Mouse (Mus musculus) kidney, postnatal 0 days (tissue): ENCODE data around the gene Ager. TPM values are rescaled to one million over a fixed set of nuclear protein-coding genes. Genes with fewer than 3 reads are reported as not detected.

Source experiments
- ATAC-seq: fragments of 200-750 bp; cut with Nextera tagmentation; replicated peaks from 2 replicates; pipeline ENCODE4 v1.8.0; 2017; ENCODE audit warnings: low read depth, moderate number of reproducible peaks, moderate TSS enrichment, moderate library complexity; ENCODE audit not compliant: low FRiP score
- DNase-seq: peaks from one replicate; pipeline ENCODE4 v3.0.0-alpha.2; 2016; ENCODE audit warnings: low spot score
- H3K27ac ChIP-seq: fragments of 300-500 bp; sonication (generic); 2 replicates; pipeline ENCODE4 v1.5.1; 2014; ENCODE audit warnings: mild to moderate bottlenecking
- H3K27me3 ChIP-seq: fragments of 300-500 bp; sonication (generic); 2 replicates; pipeline ENCODE4 v1.6.1; 2014; ENCODE audit warnings: low read length, mixed read lengths; ENCODE audit not compliant: insufficient read depth
- H3K36me3 ChIP-seq: fragments of 300-500 bp; sonication (generic); 2 replicates; pipeline ENCODE4 v1.6.1; 2014; ENCODE audit warnings: low read length, mixed read lengths; ENCODE audit not compliant: insufficient read depth
- H3K4me1 ChIP-seq: fragments of 300-500 bp; sonication (generic); replicated peaks from 2 replicates; pipeline ENCODE4 v1.6.1; 2014; ENCODE audit warnings: antibody characterized with exemption, low read length, mixed read lengths; ENCODE audit not compliant: insufficient read depth
- H3K4me2 ChIP-seq: fragments of 300-500 bp; sonication (generic); 2 replicates; pipeline ENCODE4 v1.6.1; 2014; ENCODE audit warnings: mild to moderate bottlenecking, low read length, moderate library complexity, mixed read lengths
- H3K4me3 ChIP-seq: fragments of 300-500 bp; sonication (generic); replicated peaks from 2 replicates; pipeline ENCODE4 v1.5.1; 2014; ENCODE audit warnings: low read depth, low read length
- H3K9ac ChIP-seq: fragments of 300-500 bp; sonication (generic); 2 replicates; pipeline ENCODE4 v1.6.1; 2014; ENCODE audit warnings: low read depth, low read length
- H3K9me3 ChIP-seq: fragments of 300-500 bp; sonication (generic); replicated peaks from 2 replicates; pipeline ENCODE4 v1.6.1; 2016; ENCODE audit warnings: low read length, inconsistent platforms, mixed read lengths
- CTCF ChIP-seq: IDR thresholded peaks from 2 replicates; pipeline ENCODE4 v1.5.1; 2016; ENCODE audit warnings: antibody characterized with exemption, low read depth, mild to moderate bottlenecking, moderate library complexity
- WGBS: fragments of 180-500 bp; shearing (Covaris S2); extraction: QIAGEN DNeasy Blood & Tissue Kit; methylation state at CpG from one replicate; pipeline ENCODE4 v1.1.7; 2014; 5-methylcytosine and 5-hydroxymethylcytosine counted together
- polyA plus RNA-seq: library from polyadenylated mRNA; unstranded; fragments of >200 nt; fragmentation: Nextera tagmentation; extraction: Ambion mirVana; gene quantifications from 2 replicates; pipeline ENCODE4 v1.2.1, GENCODE M21; 2015

Ager gene
- polyA plus RNA-seq, 1 experiment from 2014 or later: 7.4 TPM

DNA sequence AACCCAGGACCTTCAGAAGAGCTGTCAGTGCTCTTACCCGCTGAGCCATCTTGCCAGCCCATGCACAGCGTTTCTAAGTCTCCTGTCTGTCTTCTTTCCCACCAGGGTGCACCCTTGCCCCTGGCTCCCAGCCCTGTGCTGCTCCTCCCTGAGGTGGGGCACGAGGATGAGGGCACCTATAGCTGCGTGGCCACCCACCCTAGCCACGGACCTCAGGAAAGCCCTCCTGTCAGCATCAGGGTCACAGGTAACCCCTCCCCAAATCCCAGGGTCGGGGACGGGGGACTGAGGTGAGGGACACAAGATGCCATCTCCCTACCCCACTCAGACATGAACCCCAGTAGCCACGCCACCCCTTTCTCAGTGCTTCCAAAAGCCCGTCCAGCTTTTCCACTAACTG lies 2.2 kb downstream of the Ager start:
- Histone ChIP-seq H3K27me3 (no peaks in the 10 kb centered on the region), H3K36me3 (peaks cover 12% of the 10 kb centered on the region), H3K4me3 (no peak overlapping the region), H3K9ac (no peak overlapping the region), H3K4me2 (no peak overlapping the region), H3K27ac (no peak overlapping the region), H3K4me1 (peaks cover 15% of the 10 kb centered on the region), H3K9me3 (no peaks in the 10 kb centered on the region)
- DNase-seq (no peak), ATAC-seq (no peak)
- TF ChIP-seq CTCF: no peak
- WGBS: 83% methylated on average over 9 of the region's 9 CpGs

DNA sequence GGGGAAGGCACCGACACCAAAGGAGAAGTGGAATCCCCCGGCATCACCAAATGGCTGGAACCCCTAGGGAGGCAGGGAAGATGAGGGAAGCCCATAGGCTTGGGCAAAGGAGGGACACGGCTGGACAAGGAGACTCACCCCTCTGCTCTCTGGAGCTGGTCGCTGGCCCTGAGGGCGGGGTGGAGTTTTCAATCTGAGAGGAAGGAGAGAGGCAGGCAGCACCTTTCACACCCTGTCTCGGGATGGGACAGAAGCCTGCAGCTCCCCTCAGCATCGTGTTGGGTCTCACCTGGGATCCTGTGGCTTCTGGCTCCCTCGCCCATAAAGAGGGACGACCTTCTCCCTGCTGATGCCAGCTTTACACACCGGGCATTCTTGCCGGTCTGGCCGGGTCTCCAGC lies 4.1 kb downstream of the Ager start:
- no peak for TF ChIP-seq CTCF
- Histone ChIP-seq H3K9me3 (no peaks in the 10 kb centered on the region), H3K4me1 (peaks cover 20% of the 10 kb centered on the region), H3K27me3 (no peaks in the 10 kb centered on the region), H3K4me3 (no peak overlapping the region), H3K4me2 (peak overlapping the region; percentile 84), H3K36me3 (peaks cover 9% of the 10 kb centered on the region), H3K9ac (no peak overlapping the region), H3K27ac (no peak overlapping the region)
- DNase-seq (no peak), ATAC-seq (no peak)
- 89% methylated on average over 12 of the region's 12 CpGs for WGBS

GRCm38 (mm10) chr17:34603375-34604060 lies 5.9 kb downstream of the Ager start, which contains the start of gene Rnf5:
Rnf5 (minus strand) TSS chr17:34603690.
- Histone ChIP-seq H3K27me3 (no peaks in the 10 kb centered on the region), H3K4me2 (peak within 1 kb of the TSS; percentile 92), H3K9me3 (no peaks in the 10 kb centered on the region), H3K36me3 (peaks cover 9% of the 10 kb centered on the region), H3K27ac (peak within 1 kb of the TSS; percentile 89), H3K9ac (peak within 1 kb of the TSS; percentile 71), H3K4me1 (peaks cover 17% of the 10 kb centered on the region), H3K4me3 (peak within 1 kb of the TSS; percentile 49)
- TF ChIP-seq CTCF: no peak
- DNase-seq (peak; percentile 100), ATAC-seq (peak; percentile 93)
- WGBS: under 1% methylated on average over 30 of the region's 30 CpGs

DNA sequence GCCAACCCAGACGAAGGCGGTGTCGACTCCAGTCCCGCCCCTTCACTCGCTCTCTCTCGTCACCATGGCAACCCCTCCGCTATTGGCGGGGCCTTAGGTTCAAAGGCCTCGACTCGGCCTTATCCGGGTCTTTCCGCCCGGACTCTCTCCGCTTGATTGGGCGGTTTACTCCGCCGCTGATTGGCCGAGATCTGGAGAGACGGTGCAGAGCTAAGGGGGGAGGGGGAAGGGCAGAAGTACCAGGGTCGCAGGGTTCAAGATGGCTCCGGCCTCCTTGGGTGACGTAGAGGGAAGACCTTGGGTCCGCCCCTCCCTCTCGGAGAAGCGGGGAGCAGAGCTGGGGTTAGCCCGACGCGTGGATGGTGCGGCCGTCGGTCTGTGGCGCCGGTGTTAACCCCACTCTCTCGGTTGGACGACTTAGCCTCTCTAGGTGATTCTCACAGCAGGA lies 6.4 kb downstream of the Ager start, which contains the start of gene Agpat1:
Gene Agpat1, plus strand, starts transcription at position 202 of the 448 bp plus-strand sequence.
- WGBS: under 1% methylated on average over 35 of the region's 35 CpGs
- H3K27ac ChIP-seq: peak within 1 kb of the TSS; percentile 89
- peaks cover 18% of the 10 kb centered on the region for H3K4me1 ChIP-seq
- DNase-seq (peak; percentile 99), ATAC-seq (peak; percentile 88)
- H3K9me3 ChIP-seq: no peaks in the 10 kb centered on the region
- H3K4me3 ChIP-seq: peak within 1 kb of the TSS; percentile 88
- no peak for TF ChIP-seq CTCF
- peak within 1 kb of the TSS; percentile 71 for H3K9ac ChIP-seq
- H3K4me2 ChIP-seq: peak within 1 kb of the TSS; percentile 92
- peaks cover 9% of the 10 kb centered on the region for H3K36me3 ChIP-seq
- no peaks in the 10 kb centered on the region for H3K27me3 ChIP-seq

- Histone ChIP-seq H3K9me3 (no peaks in the 10 kb centered on the region), H3K27me3 (no peaks in the 10 kb centered on the region), H3K36me3 (peaks cover 9% of the 10 kb centered on the region), H3K27ac (peak overlapping the region; percentile 89), H3K4me2 (peak overlapping the region; percentile 92), H3K4me1 (peaks cover 18% of the 10 kb centered on the region), H3K4me3 (peak overlapping the region; percentile 88; the same call in 1 of the 2 replicates), H3K9ac (peak overlapping the region; percentile 31; the same call in 1 of the 2 replicates)
- ATAC-seq (peak; percentile 0; the same call in 1 of the 2 replicates), DNase-seq (no peak)
- TF ChIP-seq CTCF: no peak
- WGBS: 9% methylated on average over 24 of the region's 24 CpGs
Measured at GRCm38 (mm10) chr17:34604511-34605237, 7.0 kb downstream of the Ager start.

DNA sequence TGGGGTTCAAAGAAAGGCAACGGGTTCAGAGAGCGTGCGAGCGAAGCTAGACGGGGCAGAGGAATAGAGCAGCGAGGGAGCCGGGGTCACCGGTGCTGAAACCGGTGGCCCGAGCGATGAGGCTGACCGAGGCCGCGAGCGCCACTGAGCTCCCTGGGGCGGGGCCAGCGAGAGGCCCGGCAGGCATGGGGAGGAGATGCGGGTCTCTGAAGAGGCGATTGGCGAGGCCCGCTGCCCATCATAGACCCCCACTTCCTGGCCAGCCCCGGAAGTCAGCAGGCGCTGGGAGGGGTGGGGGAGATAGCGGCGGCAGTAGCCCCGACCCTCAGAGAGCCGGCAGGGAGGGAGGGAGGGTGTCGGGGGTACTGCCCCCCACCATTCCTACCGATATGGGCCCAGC lies 7.9 kb downstream of the Ager start:
- Histone ChIP-seq H3K4me2 (peak overlapping the region; percentile 92), H3K27me3 (no peaks in the 10 kb centered on the region), H3K36me3 (peaks cover 7% of the 10 kb centered on the region; the same call in 1 of the 2 replicates), H3K4me3 (peak overlapping the region; percentile 88), H3K4me1 (peaks cover 18% of the 10 kb centered on the region), H3K27ac (peak overlapping the region; percentile 89), H3K9me3 (no peaks in the 10 kb centered on the region), H3K9ac (peak overlapping the region; percentile 95)
- no peak for TF ChIP-seq CTCF
- under 1% methylated on average over 30 of the region's 30 CpGs for WGBS
- peak; percentile 33 for ATAC-seq
- DNase-seq: peak; percentile 97
